Mouse (Mus musculus) liver, embryonic 14.5 days (tissue): ENCODE results near the gene Papss1.

Experiments
- CTCF ChIP-seq: IDR thresholded peaks from 2 replicates; pipeline ENCODE4 v1.5.1; 2016; ENCODE audit warnings: antibody characterized with exemption, low read depth, control low read depth
- EP300 ChIP-seq: IDR thresholded peaks from 2 replicates; pipeline ENCODE4 v1.6.1; 2016; ENCODE audit warnings: antibody characterized with exemption, low read depth

GRCm38 (mm10) chr3:131628931-131629330 lies 64.4 kb downstream of the Papss1 start:
- no peak for TF ChIP-seq CTCF
- no peak for TF ChIP-seq EP300
